Mouse (Mus musculus): ENCODE data around the gene Tceal8.
A peak's percentile ranks its signal among the peaks of the same experiment; 100 is the strongest.

Tceal8 gene

DNA sequence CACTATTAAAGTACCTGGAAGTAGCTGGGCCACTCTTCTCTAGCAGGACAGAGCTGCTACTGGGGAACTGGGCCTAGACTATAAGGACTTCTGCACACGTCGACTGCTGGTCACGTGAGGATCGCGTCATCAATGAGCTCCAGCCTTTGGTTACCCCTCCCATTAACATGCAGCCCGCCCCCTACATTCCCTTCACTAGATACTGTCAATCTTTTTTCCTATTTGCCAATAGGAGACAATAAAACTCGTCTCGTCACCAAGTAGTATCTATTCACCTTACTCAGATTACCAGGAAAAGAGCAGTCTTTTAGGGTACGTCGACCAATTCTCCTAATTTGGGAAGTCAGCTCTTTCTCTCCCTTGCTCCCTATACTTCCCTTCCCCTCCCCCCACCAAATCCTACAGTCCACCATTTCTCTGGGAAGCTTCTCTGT is at the start of gene Tceal8:
Gene Tceal8 (minus strand): TSS at position 225 of the 434 bp plus-strand sequence.
- peak; percentile 95 for DNase-seq (ENCODE audit: low read depth, low spot score)

DNA sequence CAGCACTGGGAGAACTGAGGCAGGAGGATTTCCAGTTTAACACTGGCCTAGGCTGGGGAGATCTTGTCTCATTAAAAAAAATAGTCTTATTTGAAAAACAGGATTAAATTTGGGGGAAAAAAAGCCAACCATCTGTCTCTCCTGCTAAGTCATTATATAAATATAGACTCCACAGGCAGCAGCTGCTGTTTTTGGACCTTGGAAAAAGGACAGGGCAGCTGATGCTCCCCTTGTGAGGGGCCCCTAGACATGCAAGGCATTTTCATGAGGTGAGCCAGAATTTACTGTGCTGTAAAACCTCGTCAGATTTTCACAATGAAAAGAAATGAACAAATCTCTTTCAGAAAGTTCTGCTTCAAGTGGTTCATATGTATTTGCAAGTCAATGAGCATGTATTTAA is 44.2 kb upstream of the Tceal8 start:
- DNase-seq (ENCODE audit: low read depth, low spot score): no peak

DNA sequence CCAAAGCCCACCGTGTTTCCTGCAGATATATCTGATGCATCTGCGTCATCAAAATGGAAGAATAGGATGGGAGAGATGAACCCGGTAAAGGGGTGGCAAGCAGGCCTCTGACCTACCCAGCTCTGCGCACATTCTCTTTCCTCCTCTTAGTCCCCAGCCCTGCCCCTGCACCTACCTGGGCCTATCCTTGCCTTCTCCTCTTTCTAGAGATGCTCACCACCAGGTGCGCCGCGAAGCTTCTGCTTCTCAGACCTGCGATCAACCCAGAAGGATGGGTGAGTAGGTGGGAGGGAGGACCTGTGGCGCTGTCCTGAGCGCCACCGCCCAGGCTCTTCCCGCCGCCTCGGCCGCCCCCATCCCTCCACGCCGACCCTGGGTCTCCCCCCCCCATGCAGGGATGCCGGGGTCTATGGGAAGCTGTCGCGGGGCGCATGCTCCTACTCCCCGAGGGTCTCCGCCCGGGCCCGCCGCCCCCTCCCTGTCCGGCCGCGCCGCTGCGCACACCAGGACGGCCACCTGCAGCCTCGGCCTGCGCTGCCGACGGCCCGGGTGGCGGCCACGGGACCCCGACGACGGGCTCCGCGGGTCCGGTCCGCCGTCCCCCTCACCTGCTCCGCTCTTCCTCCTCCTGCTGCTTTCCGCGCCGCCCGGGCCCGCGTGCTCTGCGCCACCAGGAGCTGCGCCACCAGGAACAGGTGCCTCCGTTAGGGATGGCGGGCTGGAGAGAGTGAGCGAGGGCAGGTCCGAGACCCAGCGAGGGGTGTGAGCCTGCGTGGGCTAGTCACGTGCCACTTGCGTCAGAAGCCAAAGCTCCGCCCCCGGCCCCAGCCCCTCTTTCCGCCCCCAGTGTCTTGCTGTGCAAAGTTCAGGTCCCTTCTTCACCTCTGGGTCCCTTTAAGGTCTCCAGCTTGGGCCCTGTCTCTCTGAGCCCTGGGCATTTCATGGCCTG is 42.9 kb upstream of the Tceal8 start, which contains the start of the genes Tceal7 and Bex1:
Gene Tceal7 (plus strand): TSS at position 51 of the 949 bp plus-strand sequence.
Gene Bex1 (minus strand): TSS at position 785 of the 949 bp plus-strand sequence.
- DNase-seq (ENCODE audit: low read depth, low spot score): peak; percentile 35

DNA sequence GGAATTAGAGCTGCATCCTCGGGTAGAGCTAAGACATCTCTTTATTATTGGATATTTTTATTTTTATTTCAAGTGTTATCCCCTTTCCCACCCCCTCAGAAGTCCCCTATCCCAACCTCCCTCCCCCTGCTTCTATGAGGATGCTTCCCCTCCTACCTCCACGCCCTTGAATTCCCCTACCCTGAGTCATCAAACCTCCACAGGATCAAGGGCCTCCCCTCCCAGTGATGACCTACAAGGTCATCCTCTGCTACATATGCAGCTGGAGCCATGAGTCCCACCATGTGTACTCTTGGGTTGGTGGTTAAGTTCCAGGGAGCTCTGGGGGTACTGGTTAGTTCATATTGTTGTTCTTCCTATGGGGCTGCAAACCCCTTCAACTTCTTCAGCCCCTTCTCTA is 41.3 kb upstream of the Tceal8 start:
- peak; percentile 76 for DNase-seq (ENCODE audit: low read depth, low spot score)

DNA sequence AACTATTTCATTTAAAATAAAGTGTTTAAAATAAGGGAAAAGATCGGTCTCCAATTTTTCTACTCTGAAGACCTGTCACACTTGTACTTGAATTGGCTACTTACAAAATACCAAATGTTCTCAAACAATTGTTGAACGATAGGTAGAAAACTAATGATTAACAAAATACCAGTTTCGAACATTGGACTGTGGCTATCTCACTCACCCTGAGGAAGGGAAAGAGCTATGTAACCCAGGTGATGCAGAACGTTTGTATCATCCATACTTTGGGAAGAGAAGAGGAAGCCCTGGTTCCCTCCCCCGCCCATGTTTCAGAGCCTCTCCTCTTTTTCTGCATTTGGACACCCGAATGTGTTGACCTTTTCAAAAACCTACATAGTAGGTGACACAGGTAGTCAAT is 32.3 kb upstream of the Tceal8 start:
- DNase-seq (ENCODE audit: low read depth, low spot score): no peak

DNA sequence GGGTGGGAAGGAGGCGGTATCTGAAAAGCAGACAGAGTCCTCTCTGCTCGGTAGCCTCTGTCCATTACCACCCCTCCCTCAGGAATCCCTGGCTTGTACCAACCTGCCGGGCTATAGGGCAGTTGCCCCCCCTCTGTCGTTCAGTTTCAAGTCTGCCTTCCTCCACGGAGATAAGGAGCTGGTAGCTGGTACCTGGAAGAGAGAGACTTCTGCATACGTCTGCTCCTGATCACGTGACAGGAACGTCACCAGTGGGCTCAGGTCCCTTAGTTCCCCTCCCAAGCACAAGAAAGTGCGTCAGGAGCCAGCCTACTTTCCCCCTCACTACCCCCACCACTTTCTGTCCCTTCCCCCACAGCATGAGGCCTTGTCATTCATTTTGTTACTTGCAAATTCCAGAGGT is 31.5 kb upstream of the Tceal8 start, which contains the start of gene Tceal5:
Gene Tceal5 (minus strand): TSS at position 213 of the 403 bp plus-strand sequence.
- peak; percentile 44 for DNase-seq (ENCODE audit: low read depth, low spot score)

DNA sequence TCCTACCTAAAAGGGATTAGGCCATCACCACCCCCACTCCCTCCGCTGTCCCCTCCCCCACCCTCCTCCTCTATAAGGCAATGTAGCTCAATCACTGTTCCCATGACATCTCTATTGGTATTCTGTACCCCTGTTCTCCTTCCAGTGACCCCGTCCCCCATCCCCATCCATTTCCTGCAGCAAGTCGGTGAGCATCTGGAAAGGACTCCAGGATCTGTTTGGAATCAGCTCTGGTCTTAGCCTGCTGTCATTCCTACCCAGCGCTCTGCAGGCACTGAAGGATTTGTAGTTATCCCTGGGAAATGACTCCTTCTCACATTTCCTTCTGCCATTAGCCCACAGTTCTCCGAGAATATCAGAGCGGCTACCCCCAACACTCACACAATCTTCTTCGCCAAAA is 31.1 kb upstream of the Tceal8 start:
- peak; percentile 1 for DNase-seq (ENCODE audit: low read depth, low spot score)

DNA sequence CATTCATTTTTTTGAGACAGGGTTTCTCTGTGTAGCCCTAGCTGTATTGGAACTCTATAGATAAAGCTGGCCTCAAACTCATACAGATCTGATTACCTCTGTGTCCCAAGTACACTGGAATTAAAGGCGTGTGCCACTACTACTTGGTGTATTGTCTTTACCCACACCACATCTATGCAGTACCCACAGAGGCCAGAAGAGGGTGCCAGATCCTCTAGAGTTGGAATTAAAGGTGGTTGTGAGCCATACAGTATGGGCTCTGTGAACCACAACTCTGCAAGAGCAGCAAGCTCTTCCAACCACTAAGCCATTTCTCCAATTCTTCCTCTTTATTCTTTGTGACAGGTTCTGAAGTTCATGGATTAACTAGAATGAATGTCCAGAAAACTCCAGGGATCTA is 24.7 kb upstream of the Tceal8 start:
- peak; percentile 70 for DNase-seq (ENCODE audit: low read depth, low spot score)

DNA sequence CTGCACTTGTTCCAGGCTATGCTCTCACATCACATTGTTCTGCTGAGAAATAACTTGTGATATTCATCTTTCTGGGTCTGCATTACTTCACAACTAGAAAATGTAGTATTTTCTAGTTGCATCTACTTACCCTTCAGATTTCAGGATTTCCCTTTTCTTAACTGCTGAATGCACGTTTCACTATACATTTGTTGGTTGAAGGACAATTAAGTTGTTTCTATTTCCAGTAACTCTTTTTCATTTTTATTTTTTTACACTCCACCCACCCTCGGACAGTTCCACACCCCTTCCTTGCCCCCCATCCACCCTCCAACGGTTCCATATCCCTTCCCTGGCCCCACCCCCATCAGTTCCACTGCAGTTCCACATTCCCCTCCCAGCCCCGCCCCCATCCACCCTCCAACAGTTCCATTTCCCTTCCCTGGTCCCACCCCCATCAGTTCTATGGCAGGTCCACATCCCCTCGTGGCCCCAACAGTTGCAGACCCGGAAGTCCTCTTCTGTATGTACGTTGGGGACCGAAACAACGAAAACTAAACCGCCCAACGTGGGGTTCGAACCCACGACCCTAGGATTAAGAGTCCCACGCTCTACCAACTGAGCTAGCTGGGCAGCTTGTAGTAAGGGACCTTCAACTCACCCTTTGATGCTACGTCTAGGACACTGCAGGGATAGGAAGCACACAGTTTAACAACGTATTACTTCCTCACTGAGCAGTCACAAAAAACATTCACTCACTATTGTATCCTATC is 23.2 kb upstream of the Tceal8 start:
- peak; percentile 79 for DNase-seq (ENCODE audit: low read depth, low spot score)

DNA sequence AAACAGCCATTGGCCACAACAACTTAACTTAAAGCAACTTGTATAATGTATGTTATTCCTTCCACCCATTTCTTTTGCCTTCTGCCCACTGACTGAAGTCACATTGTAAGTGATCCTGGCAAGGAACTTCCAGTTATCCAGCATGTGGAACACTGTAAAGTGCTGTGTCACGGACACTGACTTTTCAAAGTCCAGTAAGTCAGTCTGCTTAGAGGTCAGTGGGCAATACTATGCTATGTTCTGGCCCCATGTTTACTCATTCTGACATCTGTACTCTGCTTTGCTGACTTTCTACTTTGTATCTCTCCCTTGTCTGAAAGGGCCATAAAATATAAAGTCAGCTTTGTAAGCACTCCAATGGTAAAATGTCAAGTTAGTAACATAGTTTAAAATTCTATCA is 11.0 kb upstream of the Tceal8 start:
- DNase-seq (ENCODE audit: low read depth, low spot score): no peak

DNA sequence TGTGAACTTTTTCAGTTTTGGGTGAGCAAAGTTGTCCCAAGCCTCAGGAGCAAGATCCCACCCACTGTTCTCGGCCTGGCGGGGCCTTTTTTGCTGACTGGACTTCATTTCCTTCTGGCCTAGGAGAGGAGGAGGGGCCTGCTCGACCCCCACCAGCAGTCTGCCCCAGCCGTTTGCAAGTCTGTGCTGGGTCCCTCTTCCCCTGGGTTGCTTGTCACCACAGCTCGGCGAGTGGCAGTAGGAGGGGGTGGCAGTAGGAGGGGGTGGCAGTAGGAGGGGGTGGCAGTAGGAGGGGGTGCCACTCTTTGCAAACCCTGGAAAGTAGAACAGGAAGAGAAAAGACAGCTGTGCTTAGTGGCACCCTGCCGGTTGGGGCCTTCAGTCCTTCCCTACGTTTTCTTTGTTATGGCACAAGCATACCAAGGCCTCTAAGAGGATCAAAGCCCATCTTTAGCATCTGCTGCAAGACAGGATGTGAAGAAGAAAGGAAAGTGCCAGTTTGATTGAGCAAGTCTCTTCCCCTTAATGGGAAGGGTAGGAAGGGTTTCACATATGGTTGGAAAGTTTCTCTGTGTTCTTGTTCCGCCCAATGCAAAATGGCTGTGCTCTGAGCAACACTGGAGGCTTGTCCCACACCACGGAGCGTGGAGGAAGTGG is 8.9 kb upstream of the Tceal8 start:
- peak; percentile 83 for DNase-seq (ENCODE audit: low read depth, low spot score)

DNA sequence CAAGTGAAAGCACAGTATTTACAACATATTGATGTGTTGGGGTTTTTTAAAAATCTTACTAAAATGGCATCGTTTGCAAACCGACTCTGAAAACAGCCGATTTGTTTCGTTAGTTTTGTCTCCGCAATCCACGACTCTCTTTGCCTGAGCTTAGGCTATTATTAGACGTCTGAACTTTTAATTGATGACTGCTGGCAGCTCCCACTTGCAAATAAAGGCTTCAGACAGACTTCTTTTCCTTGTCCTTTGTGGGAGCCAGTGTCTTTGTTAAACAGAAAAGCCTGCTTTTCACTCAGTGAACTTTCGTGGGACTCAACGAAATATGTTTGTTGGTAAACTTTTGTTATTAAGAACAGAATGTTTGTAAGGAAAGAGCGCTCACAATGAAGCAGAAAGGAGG is 644 bp upstream of the Tceal8 start:
- DNase-seq (ENCODE audit: low read depth, low spot score): peak; percentile 10

DNA sequence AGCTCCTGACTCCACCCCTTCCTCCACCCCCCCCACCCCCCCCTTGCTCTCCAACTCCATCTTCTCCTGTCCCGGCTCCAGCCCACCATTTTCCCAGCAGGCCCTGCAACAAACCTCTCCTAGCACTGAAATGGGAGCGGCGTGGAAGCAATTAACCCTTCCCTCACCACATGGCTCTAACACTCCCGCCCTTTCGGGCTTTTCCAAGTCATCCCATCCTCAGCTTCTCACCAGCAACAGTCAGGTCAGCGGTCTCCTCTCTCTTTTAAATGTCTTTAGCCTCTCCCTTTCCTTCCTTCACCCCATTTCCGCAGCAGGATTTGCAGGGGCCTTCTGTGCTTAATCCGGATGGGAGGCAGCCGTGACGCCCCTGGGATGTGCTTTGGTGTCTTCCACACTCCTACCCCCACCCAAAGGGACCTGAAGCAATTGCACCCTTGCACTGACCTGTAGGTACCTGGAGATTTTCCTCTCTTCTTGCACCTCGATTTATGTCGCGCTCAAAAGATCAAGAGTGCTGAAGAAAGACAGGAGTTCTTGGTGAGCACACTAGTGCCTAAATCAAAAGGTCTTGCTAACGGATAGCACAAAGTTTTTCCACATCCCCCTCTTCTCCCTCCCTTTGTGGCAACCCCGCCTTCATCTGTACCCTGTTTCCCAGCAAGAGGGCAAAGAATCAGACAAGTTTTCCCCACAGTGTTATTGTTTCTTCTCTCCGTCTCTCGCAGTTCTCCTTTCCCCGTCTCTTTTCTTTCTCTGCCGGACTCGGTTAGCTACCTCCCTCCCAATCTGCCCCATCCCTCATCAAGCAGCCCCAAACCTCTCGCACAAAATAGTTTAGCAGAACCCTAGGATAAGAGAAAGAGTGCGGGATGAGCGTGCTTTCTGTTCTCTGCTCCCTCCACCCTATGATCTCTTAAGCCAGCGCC is 689 bp downstream of the Tceal8 start:
- DNase-seq (ENCODE audit: low read depth, low spot score): peak; percentile 91

DNA sequence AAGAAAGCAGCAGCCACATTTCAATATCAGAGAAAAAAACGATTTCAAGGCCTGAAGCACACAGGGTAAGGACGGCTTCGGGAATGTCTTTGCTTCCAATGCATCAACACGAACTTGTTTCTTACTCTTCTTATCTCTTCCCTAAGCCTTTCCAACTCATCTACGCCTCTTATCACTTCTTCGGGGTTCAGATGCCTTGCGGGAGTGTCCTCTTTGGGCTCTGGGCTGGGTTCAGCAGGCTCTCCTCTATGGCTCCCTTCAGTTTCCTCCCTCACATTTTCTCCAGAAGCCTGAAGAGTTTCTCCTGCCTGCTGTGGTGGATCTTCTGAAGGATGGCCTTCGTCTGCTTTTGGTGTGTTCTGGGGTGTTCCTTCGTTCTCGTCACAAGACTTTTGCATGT is 1.5 kb downstream of the Tceal8 start:
- DNase-seq (ENCODE audit: low read depth, low spot score): no peak

DNA sequence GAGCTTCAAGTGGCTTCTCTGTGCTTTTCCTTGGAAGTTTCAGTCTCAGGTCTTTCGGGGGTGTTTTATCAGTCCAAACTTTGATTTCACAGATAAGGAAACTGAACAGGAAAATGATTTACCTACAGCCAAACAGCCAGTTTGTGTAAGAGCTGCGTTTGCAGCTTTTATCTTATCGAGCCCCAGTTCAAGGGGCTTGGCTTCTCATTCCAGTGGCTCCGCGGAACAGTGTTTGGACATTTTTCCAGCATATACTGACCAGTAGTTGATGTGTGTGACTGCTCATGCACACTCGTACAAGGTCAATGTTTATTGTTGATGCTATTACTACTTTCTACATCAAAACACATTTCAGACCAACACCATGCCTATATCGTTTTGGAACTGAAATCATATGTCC is 27.9 kb downstream of the Tceal8 start:
- DNase-seq (ENCODE audit: low read depth, low spot score): no peak

DNA sequence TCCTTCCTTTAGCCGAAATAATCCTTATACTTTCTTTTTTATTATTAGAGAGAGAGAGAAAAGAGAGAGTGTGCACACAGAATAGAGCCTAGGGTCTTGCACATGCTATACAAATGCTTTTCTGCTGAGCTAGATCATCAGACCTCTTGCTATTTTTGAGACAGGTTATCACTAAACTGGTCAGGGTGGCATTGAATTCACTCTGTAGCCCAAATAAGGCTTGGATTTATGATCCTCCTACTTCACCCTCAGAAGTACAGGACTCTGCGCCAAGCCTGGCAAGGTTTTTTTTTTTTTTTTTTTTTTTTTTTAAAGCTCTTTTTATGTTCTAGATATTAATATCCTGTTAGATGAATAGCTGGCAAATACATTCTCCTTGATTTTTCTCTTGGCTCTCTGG is 28.4 kb downstream of the Tceal8 start:
- no peak for DNase-seq (ENCODE audit: low read depth, low spot score)

DNA sequence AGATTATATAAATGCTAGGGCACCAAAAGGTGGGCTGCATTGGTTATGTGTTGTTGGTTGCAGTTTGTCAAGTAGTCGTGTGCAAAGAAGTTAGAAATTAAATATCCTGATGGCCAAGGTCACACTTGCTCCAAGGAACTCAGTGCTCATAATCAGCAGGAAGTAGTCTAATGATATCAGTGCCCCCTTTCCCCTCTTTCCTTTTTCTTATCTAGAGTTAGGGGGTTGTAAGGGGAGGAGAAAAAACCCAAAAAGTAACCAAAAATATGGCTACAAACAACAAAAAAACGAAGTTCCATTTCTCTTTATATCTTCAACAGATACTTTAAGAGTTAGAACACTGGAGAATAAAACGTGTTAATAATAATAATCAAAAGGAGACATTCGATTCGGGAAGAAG is 30.8 kb downstream of the Tceal8 start:
- DNase-seq (ENCODE audit: low read depth, low spot score): no peak

DNA sequence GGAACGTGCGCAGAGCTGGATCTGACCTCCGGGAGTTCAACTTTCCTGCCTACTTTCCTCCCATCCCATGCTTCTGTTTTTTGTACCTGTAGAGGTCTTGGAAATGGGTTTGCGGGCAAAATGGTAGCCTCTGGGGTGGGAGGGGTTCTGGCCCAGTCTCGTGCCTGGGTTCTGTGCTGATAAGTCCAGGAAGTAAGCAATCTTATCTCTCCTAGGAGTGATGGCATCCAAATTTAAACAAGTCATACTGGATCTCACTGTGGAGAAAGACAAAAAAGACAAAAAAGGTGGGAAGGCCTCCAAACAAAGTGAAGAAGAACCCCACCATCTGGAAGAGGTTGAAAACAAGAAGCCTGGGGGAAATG is 32.5 kb downstream of the Tceal8 start:
- peak; percentile 32 for DNase-seq (ENCODE audit: low read depth, low spot score)

DNA sequence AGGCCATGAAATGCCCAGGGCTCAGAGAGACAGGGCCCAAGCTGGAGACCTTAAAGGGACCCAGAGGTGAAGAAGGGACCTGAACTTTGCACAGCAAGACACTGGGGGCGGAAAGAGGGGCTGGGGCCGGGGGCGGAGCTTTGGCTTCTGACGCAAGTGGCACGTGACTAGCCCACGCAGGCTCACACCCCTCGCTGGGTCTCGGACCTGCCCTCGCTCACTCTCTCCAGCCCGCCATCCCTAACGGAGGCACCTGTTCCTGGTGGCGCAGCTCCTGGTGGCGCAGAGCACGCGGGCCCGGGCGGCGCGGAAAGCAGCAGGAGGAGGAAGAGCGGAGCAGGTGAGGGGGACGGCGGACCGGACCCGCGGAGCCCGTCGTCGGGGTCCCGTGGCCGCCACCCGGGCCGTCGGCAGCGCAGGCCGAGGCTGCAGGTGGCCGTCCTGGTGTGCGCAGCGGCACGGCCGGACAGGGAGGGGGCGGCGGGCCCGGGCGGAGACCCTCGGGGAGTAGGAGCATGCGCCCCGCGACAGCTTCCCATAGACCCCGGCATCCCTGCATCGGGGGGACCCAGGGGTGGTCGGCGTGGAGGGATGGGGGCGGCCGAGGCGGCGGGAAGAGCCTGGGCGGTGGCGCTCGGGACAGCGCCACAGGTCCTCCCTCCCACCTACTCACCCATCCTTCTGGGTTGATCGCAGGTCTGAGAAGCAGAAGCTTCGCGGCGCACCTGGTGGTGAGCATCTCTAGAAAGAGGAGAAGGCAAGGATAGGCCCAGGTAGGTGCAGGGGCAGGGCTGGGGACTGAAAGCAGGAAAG is 33.1 kb downstream of the Tceal8 start, which contains the start of gene Bex4:
Gene Bex4 (plus strand): TSS at position 170 of the 813 bp plus-strand sequence.
- peak; percentile 12 for DNase-seq (ENCODE audit: low read depth, low spot score)

DNA sequence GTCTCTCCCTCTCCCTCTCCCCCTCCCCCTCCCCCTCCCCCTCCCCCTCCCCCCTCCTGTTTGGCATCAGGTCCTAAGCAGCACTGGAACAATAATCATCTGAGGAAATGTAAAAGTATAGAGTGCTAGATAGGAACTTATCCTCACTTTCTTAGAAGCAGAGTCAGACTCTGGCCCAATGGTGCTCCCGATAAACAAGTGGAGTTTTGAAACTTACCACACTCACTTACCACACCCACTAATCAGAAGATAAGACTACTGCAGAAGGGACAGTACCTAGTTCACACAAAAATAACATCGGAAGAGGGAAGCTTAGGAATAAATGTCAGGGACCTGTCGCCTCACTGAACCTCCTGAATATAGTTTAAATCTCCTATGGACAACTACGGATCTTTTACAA is 36.6 kb downstream of the Tceal8 start:
- DNase-seq (ENCODE audit: low read depth, low spot score): no peak
